Mouse (Mus musculus): ENCODE measurements at regions not wholly inside any gene's neighbourhood (a gene's known extent, or its start where the extent isn't known, plus 50 kb on each side); places are given as distances from the start of the nearest gene placed in this dataset.

- DNase-seq (ENCODE audit: low spot score): no peak
- H3K4me3 ChIP-seq (ENCODE audit: low read depth, low read length): no peak overlapping the region
- H3K27ac ChIP-seq (ENCODE audit: low read depth, low read length): no peak overlapping the region
- no peak for ATAC-seq (ENCODE audit: insufficient read depth, low FRiP score, low TSS enrichment)
- H3K36me3 ChIP-seq (ENCODE audit: control insufficient read depth, insufficient read depth, low read length): no peaks in the 10 kb centered on the region
- H3K4me2 ChIP-seq (ENCODE audit: low read depth): no peak overlapping the region
- H3K9me3 ChIP-seq (ENCODE audit: control insufficient read depth, low read length): no peaks in the 10 kb centered on the region
- 90% methylated on average over 3 of the region's 3 CpGs for WGBS
- H3K9ac ChIP-seq (ENCODE audit: low read length): no peak overlapping the region
- no peaks in the 10 kb centered on the region for H3K27me3 ChIP-seq (ENCODE audit: control insufficient read depth, insufficient read depth, low read length)
- no peaks in the 10 kb centered on the region for H3K4me1 ChIP-seq (ENCODE audit: control insufficient read depth, insufficient read depth, low read length)
Measured at GRCm38 (mm10) chr13:26338795-26339194, 431.2 kb downstream of the Hdgfl1 start.

DNA sequence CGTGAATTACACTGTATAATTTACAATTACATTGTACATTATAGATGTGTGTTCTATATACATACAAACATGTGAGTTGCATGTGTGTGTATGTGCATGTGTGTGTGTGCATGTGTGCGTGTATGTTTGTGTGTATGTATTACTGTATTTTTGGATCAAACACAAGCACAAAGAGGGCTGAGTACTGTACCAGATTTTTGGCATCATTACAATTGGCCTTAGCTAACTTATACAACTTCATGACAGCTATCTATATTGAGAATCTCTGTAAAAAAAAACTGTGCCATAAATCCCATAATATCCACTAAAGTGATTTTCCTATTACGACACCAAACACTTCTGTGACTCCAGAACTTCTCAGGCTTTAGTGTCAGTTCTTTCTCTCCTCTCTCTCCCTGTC is 444.9 kb downstream of the Hdgfl1 start:
- no peak overlapping the region for H3K4me2 ChIP-seq (ENCODE audit: low read depth)
- no peaks in the 10 kb centered on the region for H3K36me3 ChIP-seq (ENCODE audit: control insufficient read depth, insufficient read depth, low read length)
- H3K27me3 ChIP-seq (ENCODE audit: control insufficient read depth, insufficient read depth, low read length): no peaks in the 10 kb centered on the region
- H3K9ac ChIP-seq (ENCODE audit: low read length): no peak overlapping the region
- no peaks in the 10 kb centered on the region for H3K9me3 ChIP-seq (ENCODE audit: control insufficient read depth, low read length)
- ATAC-seq (ENCODE audit: insufficient read depth, low FRiP score, low TSS enrichment) (no peak), DNase-seq (ENCODE audit: low spot score) (no peak)
- H3K4me1 ChIP-seq (ENCODE audit: control insufficient read depth, insufficient read depth, low read length): no peaks in the 10 kb centered on the region
- WGBS: 83% methylated on average over 3 of the region's 3 CpGs
- no peak overlapping the region for H3K27ac ChIP-seq (ENCODE audit: low read depth, low read length)
- no peak overlapping the region for H3K4me3 ChIP-seq (ENCODE audit: low read depth, low read length)

DNA sequence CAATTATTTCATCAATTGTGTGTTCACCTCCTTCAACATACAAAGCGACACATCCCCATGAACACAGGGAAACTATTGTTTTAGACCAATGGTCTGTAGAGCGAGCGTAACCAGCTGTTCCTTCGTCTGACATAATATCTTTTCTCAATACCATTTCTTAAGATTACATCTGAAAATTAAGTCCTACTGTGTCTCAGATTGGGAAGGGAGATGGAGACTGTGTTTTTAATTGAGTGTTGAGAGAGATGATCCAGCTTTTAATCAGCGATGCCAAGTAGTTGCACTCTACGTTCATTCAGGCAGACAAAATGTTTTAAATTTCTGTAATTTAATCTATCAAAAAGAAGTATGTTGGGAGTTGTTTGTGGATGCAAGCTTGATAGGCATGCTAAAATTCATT is 445.3 kb downstream of the Hdgfl1 start:
- no peak overlapping the region for H3K4me2 ChIP-seq (ENCODE audit: low read depth)
- no peaks in the 10 kb centered on the region for H3K27me3 ChIP-seq (ENCODE audit: control insufficient read depth, insufficient read depth, low read length)
- ATAC-seq (ENCODE audit: insufficient read depth, low FRiP score, low TSS enrichment) (no peak), DNase-seq (ENCODE audit: low spot score) (no peak)
- no peak overlapping the region for H3K4me3 ChIP-seq (ENCODE audit: low read depth, low read length)
- H3K9ac ChIP-seq (ENCODE audit: low read length): no peak overlapping the region
- no peaks in the 10 kb centered on the region for H3K36me3 ChIP-seq (ENCODE audit: control insufficient read depth, insufficient read depth, low read length)
- H3K4me1 ChIP-seq (ENCODE audit: control insufficient read depth, insufficient read depth, low read length): no peaks in the 10 kb centered on the region
- no peaks in the 10 kb centered on the region for H3K9me3 ChIP-seq (ENCODE audit: control insufficient read depth, low read length)
- H3K27ac ChIP-seq (ENCODE audit: low read depth, low read length): no peak overlapping the region
- WGBS: 93% methylated on average over 6 of the region's 6 CpGs

DNA sequence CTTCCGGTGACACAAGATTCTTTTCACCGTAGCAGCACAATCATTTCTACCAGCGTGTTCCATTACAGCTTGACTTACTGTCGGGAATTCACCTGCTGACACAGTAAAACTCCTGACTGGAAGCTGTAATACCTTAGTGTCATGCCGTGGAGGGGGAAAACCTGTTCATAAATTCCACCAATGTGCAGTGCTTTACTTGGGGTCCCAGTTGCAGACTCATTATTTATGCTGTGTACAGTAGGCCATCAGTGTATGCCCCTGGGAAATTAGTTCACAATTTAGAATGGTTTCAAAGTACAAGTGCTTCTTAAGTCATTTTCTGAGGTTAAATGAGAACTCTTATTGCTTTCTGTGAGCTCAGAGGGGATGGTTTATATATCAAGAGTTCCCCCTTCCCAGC is 451.4 kb downstream of the Hdgfl1 start:
- Histone ChIP-seq H3K36me3 (ENCODE audit: control insufficient read depth, insufficient read depth, low read length) (no peaks in the 10 kb centered on the region), H3K27ac (ENCODE audit: low read depth, low read length) (no peak overlapping the region), H3K4me3 (ENCODE audit: low read depth, low read length) (no peak overlapping the region), H3K4me1 (ENCODE audit: control insufficient read depth, insufficient read depth, low read length) (no peaks in the 10 kb centered on the region), H3K9ac (ENCODE audit: low read length) (no peak overlapping the region), H3K9me3 (ENCODE audit: control insufficient read depth, low read length) (no peaks in the 10 kb centered on the region), H3K4me2 (ENCODE audit: low read depth) (no peak overlapping the region), H3K27me3 (ENCODE audit: control insufficient read depth, insufficient read depth, low read length) (no peaks in the 10 kb centered on the region)
- WGBS: 77% methylated on average over 5 of the region's 5 CpGs
- no peak for ATAC-seq (ENCODE audit: insufficient read depth, low FRiP score, low TSS enrichment)
- no peak for DNase-seq (ENCODE audit: low spot score)

- ATAC-seq (ENCODE audit: insufficient read depth, low FRiP score, low TSS enrichment) (no peak), DNase-seq (ENCODE audit: low spot score) (no peak)
- 54% methylated on average over 7 of the region's 7 CpGs for WGBS
- no peak overlapping the region for H3K27ac ChIP-seq (ENCODE audit: low read depth, low read length)
- H3K27me3 ChIP-seq (ENCODE audit: control insufficient read depth, insufficient read depth, low read length): no peaks in the 10 kb centered on the region
- no peak overlapping the region for H3K4me2 ChIP-seq (ENCODE audit: low read depth)
- H3K4me3 ChIP-seq (ENCODE audit: low read depth, low read length): no peak overlapping the region
- no peaks in the 10 kb centered on the region for H3K4me1 ChIP-seq (ENCODE audit: control insufficient read depth, insufficient read depth, low read length)
- H3K9me3 ChIP-seq (ENCODE audit: control insufficient read depth, low read length): no peaks in the 10 kb centered on the region
- H3K36me3 ChIP-seq (ENCODE audit: control insufficient read depth, insufficient read depth, low read length): no peaks in the 10 kb centered on the region
- no peak overlapping the region for H3K9ac ChIP-seq (ENCODE audit: low read length)
Measured at GRCm38 (mm10) chr13:26312246-26313010, 457.5 kb downstream of the Hdgfl1 start.

- Histone ChIP-seq H3K4me2 (ENCODE audit: low read depth) (no peak overlapping the region), H3K36me3 (ENCODE audit: control insufficient read depth, insufficient read depth, low read length) (no peaks in the 10 kb centered on the region), H3K27me3 (ENCODE audit: control insufficient read depth, insufficient read depth, low read length) (no peaks in the 10 kb centered on the region), H3K4me3 (ENCODE audit: low read depth, low read length) (no peak overlapping the region), H3K27ac (ENCODE audit: low read depth, low read length) (no peak overlapping the region), H3K9me3 (ENCODE audit: control insufficient read depth, low read length) (no peaks in the 10 kb centered on the region), H3K9ac (ENCODE audit: low read length) (no peak overlapping the region), H3K4me1 (ENCODE audit: control insufficient read depth, insufficient read depth, low read length) (no peaks in the 10 kb centered on the region)
- ATAC-seq (ENCODE audit: insufficient read depth, low FRiP score, low TSS enrichment) (no peak), DNase-seq (ENCODE audit: low spot score) (no peak)
- 64% methylated on average over 3 of the region's 3 CpGs for WGBS
Measured at GRCm38 (mm10) chr13:26284073-26284444, 485.9 kb downstream of the Hdgfl1 start.

GRCm38 (mm10) chr13:26283397-26284072 is 486.4 kb downstream of the Hdgfl1 start:
- H3K9ac ChIP-seq (ENCODE audit: low read length): no peak overlapping the region
- no peaks in the 10 kb centered on the region for H3K27me3 ChIP-seq (ENCODE audit: control insufficient read depth, insufficient read depth, low read length)
- H3K4me2 ChIP-seq (ENCODE audit: low read depth): no peak overlapping the region
- no peak overlapping the region for H3K4me3 ChIP-seq (ENCODE audit: low read depth, low read length)
- no peak overlapping the region for H3K27ac ChIP-seq (ENCODE audit: low read depth, low read length)
- H3K4me1 ChIP-seq (ENCODE audit: control insufficient read depth, insufficient read depth, low read length): no peaks in the 10 kb centered on the region
- no peak for DNase-seq (ENCODE audit: low spot score)
- no peaks in the 10 kb centered on the region for H3K36me3 ChIP-seq (ENCODE audit: control insufficient read depth, insufficient read depth, low read length)
- no peaks in the 10 kb centered on the region for H3K9me3 ChIP-seq (ENCODE audit: control insufficient read depth, low read length)
- no peak for ATAC-seq (ENCODE audit: insufficient read depth, low FRiP score, low TSS enrichment)
- WGBS: 74% methylated on average over 6 of the region's 6 CpGs

- Histone ChIP-seq H3K9me3 (ENCODE audit: control insufficient read depth, low read length) (no peaks in the 10 kb centered on the region), H3K4me2 (ENCODE audit: low read depth) (no peak overlapping the region), H3K27me3 (ENCODE audit: control insufficient read depth, insufficient read depth, low read length) (no peaks in the 10 kb centered on the region), H3K36me3 (ENCODE audit: control insufficient read depth, insufficient read depth, low read length) (no peaks in the 10 kb centered on the region), H3K4me1 (ENCODE audit: control insufficient read depth, insufficient read depth, low read length) (no peaks in the 10 kb centered on the region), H3K4me3 (ENCODE audit: low read depth, low read length) (no peak overlapping the region), H3K9ac (ENCODE audit: low read length) (no peak overlapping the region), H3K27ac (ENCODE audit: low read depth, low read length) (no peak overlapping the region)
- ATAC-seq (ENCODE audit: insufficient read depth, low FRiP score, low TSS enrichment): no peak
- no peak for DNase-seq (ENCODE audit: low spot score)
- 57% methylated on average over 3 of the region's 3 CpGs for WGBS
Measured at GRCm38 (mm10) chr13:26282291-26282690, 487.7 kb downstream of the Hdgfl1 start.

GRCm38 (mm10) chr13:26272850-26273249 is 497.1 kb downstream of the Hdgfl1 start:
- no peaks in the 10 kb centered on the region for H3K36me3 ChIP-seq (ENCODE audit: control insufficient read depth, insufficient read depth, low read length)
- H3K4me3 ChIP-seq (ENCODE audit: low read depth, low read length): no peak overlapping the region
- 84% methylated on average over 3 of the region's 3 CpGs for WGBS
- H3K4me1 ChIP-seq (ENCODE audit: control insufficient read depth, insufficient read depth, low read length): no peaks in the 10 kb centered on the region
- H3K9ac ChIP-seq (ENCODE audit: low read length): no peak overlapping the region
- no peak overlapping the region for H3K27ac ChIP-seq (ENCODE audit: low read depth, low read length)
- no peaks in the 10 kb centered on the region for H3K9me3 ChIP-seq (ENCODE audit: control insufficient read depth, low read length)
- no peak for ATAC-seq (ENCODE audit: insufficient read depth, low FRiP score, low TSS enrichment)
- no peaks in the 10 kb centered on the region for H3K27me3 ChIP-seq (ENCODE audit: control insufficient read depth, insufficient read depth, low read length)
- DNase-seq (ENCODE audit: low spot score): no peak
- no peak overlapping the region for H3K4me2 ChIP-seq (ENCODE audit: low read depth)
